Mouse (Mus musculus) adrenal gland, postnatal 14 days (tissue): ENCODE results near the gene Bcat1. TPM values are rescaled to one million over a fixed set of nuclear protein-coding genes. Genes with fewer than 3 reads are reported as not detected.

Experiments used
- DNase-seq: peaks from one replicate; pipeline ENCODE4 v3.0.0; 2021; ENCODE audit warnings: mixed read lengths
- total RNA-seq: library from RNA; stranded (reverse); gene quantifications from 2 replicates; pipeline ENCODE4 v1.2.3, GENCODE M21; 2021

Bcat1 gene
- total RNA-seq, 1 experiment from 2014 or later, result 5.9 TPM

DNA sequence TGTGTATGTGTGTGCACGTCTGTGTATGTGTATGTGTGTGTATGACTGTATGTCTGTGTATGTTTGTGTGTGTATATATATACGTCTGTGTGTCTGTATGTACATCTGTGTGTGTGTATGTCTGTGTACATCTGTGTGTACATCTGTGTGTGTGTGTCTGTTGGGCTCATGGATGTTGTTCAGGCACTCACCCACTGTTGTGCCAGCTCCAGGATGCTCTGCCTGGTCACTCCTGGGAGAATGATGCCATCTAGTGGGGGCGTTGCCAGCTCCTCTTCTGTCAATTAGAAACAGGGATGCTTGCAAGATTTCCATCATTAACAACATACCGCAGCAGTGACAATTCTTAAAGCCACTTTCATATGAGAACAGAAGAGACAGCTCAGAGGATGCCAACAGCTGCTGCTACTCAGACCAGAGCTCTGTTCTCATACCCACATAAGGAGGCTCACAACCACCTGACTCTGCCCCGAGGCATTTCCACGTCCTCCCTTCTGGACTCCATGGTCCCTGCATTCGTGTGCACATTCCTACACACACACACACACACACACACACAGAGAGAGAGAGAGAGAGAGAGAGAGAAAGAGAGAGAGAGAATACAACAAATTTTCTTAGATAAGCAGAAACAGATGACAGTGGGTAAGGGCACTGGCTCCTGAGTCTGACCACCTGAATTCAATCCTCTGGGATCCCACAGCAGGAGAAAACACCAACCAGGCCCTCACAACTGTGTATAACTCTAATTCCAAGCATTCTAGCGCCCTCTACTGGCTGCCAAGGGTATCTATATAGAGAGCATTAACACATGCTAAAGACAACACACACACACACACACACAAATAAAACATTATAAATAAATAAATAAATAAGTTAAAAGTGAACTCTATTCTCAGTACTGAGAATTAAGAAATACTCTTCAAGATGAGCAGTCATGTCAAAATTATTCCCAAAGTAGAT lies 65.8 kb downstream of the Bcat1 start:
- peak; percentile 63 for DNase-seq

- DNase-seq, result no peak
Observed at GRCm38 (mm10) chr6:145003459-145003858, 72.5 kb downstream of the Bcat1 start.

- no peak for DNase-seq
Observed at GRCm38 (mm10) chr6:145002094-145002936, 73.7 kb downstream of the Bcat1 start.

DNA sequence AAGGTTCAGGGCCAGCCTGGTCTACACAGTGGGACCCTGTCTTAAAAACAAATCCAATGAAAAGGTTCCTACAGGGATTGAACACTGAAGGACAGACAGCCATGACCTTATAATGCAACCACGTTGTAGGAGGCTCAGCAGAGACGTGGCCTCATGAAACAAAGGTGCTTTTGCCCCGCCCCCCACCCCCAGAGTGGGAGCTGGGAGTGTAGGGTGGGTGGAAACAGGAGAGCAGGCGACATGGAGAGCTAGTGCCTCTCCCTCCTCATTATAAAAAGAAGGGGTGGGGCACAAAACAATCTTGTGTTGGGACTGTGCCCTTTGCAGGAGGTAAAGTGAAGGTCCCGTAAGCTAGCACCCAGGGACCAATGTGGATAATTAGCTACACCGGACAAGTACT lies 74.5 kb downstream of the Bcat1 start:
- DNase-seq, result no peak

DNA sequence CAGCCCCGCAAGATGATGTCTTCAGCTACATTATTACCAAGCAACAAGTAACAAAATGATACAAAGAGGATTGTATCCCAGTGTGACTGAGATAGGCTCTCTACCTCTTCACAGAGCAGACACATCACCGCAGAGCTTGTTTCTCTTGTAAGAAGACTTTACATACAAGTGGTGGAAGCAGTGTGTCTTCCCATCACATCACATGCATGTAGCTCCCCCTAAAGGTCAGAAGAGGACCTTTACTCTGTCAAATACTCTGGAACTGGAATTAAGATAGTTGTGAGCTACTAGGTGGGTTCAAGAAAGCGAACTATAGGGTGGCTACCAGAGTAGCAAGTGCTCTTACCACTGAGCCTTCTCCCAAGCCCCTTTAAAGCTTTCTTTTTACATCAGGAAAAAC lies 78.8 kb downstream of the Bcat1 start:
- DNase-seq, result no peak

- DNase-seq, result no peak
Observed at GRCm38 (mm10) chr6:144992111-144992510, 83.9 kb downstream of the Bcat1 start.

DNA sequence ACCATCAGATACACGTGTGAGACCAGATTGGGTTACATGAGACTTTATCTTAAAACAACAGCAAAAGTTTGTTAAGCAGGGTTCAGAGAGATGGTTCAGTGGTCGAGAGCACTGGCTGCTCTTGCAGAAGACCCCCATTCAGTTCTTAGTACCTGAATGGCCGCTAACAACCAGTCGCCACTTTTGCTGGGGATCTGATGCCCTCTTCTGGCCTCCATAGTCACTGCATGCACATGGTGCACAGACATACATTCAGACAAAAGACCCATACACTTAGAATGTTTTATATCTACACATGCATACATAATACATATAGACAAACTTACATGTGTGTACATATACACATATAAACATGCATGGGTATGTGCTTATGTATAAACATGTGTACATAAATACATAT lies 86.8 kb downstream of the Bcat1 start:
- no peak for DNase-seq

DNA sequence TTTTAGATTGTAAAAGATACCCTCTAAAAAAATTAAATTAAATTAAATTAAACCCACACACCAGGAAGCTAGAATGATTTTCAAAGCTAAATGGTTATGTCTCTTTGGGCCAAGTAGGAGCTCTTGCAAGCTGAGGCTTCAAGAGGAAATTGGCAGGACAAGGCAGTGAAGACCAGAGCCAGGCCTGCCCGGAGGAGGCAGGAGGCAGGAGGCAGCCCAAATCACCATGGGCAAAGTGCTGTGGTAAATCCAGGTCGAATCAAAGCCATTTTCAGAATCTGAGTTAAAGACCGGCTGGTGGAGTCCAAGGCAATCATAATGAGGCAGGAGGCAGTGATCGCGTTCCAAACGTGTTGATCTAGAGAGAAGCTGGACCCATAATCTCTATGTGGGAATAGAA lies 88.3 kb downstream of the Bcat1 start:
- no peak for DNase-seq

DNA sequence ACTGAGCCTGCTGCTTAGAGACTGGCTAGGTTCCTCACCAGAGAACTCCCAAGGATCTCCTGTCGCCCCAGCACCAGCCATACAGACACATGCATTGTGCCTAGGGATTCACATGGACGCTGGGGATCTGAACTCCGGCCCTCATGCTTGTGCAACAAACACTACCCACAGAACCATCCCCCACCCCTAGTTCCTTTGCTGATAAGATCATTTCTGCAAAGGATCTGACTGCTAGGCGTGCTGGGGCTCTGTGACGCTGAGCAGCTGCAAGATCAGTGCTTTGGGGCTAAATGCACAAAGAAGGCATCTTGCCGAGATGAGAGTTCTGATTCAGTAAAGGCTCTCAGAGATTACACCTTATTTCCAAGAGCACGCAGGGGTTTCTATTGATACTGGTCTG lies 88.8 kb downstream of the Bcat1 start:
- no peak for DNase-seq

DNA sequence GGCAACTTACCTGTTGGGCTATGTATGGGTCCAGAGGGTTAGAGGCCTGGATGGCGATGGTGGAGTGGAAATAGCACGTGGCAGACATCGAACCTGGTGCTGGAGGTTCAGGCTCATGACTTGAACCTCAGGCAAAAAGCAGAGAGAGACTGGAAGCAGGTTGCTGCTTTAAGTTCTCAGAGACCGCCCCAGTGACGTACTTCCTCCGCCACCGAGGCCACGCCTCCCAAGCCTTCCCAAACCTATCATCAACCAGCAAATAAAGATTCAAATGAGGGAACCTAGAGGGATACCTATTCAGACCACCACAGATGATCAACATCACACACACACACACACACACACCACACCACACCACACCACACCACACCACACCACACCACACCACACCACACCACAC lies 91.8 kb downstream of the Bcat1 start:
- DNase-seq, result no peak

GRCm38 (mm10) chr6:144982093-144982492 lies 93.9 kb downstream of the Bcat1 start:
- no peak for DNase-seq

GRCm38 (mm10) chr6:144972351-144972750 lies 103.6 kb downstream of the Bcat1 start:
- peak; percentile 28 for DNase-seq

GRCm38 (mm10) chr6:144970900-144971299 lies 105.1 kb downstream of the Bcat1 start:
- no peak for DNase-seq

DNA sequence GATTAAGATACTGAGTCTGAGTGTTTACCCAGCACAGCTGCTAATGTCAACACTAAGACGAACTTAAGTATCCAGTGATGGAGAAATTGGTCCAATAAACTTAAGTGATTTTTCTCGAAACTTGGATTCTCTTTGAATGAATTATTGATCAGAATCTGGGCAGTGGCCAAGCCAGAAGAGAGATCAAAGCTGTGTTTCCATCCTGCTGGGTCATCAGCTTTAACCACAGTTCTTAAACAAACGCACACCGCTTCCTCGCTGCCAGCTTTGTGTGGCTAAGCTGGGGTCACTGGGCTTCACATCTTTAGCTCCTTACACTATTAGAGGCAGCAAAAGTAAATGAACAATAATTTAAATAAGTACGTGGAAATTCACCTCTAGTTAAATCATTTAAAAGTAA lies 108.4 kb downstream of the Bcat1 start:
- no peak for DNase-seq

GRCm38 (mm10) chr6:144964205-144964604 lies 111.8 kb downstream of the Bcat1 start:
- DNase-seq, result no peak

DNA sequence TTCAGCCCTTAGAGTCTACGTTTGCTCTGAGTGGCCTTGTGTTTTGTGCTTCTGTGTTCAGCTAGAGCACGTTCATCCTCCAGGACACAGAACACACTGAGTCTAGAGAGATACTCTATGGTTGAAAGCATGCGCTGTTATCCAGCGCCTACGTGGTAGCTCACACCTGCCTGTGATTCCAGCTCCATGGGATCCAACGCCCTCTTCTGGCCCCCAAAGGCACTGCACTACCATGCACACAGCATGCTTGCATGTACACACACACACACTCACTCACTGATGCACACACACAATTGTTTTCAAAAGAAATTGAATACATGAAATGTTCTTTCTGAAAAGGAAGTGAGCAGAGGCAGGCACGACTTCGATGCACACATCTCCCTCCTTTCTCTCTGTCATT lies 112.8 kb downstream of the Bcat1 start:
- DNase-seq, result peak; percentile 6

- peak; percentile 3 for DNase-seq
Observed at GRCm38 (mm10) chr6:144962013-144962354, 114.0 kb downstream of the Bcat1 start.

DNA sequence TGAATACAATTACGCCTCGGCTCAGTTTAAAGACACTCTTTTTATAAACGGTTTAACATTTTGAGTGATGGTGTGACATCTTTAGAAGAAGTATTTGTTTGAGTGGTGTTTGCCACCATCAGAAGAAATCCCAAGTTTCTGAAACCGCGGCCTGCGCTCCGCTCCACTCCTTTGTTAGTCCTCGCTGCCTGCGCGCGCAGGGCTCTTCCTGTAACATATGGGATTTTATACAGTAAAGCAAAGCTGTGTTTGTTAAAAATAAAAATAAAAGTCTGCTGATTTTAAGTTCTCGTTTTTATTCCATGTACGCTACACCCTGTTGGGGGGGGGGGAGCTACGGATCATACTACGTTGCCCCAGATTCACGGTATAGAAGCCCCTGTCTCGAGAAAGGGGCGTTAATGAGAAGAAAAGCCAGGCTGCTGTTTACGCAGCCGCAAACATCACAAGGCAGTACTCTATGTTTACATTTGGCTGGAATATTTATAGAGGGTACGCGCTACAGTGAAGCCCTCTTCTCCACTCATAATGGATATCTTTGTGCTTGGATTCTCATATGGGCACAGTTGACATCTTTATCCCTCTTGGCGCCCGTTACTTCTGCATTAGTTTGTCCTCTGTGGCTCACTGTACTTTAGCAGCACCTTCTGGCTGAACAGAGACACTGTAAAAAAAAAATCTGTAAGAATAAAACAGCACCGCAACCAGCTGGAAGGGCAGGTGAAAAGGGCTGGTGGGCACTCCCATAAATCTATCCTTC lies 114.6 kb downstream of the Bcat1 start:
- DNase-seq, result no peak

DNA sequence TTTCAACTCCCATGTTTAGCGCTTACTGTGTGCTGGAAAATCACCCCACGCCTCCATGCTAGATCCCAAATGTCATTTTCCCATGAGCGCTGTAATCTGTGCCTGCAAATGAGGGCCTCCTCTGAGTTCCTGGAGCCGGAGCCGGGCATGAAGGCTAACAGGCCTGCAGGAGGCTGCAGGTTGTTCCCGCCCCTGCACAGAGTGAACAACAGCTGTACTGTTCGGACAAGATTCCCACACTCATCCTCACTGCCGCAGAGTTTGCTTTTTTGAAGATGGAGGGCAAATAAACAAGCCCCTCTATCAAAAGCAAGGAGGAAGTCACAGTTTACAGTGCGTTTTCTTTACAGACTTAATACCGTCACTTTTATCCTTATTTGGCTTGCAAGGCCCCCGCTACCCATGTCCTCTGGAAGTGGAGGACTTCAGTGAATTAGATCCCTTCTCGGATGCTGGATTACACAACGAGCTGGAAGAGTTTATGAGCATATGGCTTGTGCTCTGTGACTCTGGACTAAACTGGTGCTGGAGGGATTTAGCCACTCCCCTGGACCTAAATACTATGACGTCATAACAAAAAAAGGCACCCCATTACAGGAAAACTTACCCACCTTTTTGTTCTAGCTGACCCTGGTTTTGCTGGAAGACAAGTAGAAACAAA lies 120.0 kb downstream of the Bcat1 start:
- DNase-seq, result no peak

GRCm38 (mm10) chr6:144952885-144953284 lies 123.1 kb downstream of the Bcat1 start:
- no peak for DNase-seq

DNA sequence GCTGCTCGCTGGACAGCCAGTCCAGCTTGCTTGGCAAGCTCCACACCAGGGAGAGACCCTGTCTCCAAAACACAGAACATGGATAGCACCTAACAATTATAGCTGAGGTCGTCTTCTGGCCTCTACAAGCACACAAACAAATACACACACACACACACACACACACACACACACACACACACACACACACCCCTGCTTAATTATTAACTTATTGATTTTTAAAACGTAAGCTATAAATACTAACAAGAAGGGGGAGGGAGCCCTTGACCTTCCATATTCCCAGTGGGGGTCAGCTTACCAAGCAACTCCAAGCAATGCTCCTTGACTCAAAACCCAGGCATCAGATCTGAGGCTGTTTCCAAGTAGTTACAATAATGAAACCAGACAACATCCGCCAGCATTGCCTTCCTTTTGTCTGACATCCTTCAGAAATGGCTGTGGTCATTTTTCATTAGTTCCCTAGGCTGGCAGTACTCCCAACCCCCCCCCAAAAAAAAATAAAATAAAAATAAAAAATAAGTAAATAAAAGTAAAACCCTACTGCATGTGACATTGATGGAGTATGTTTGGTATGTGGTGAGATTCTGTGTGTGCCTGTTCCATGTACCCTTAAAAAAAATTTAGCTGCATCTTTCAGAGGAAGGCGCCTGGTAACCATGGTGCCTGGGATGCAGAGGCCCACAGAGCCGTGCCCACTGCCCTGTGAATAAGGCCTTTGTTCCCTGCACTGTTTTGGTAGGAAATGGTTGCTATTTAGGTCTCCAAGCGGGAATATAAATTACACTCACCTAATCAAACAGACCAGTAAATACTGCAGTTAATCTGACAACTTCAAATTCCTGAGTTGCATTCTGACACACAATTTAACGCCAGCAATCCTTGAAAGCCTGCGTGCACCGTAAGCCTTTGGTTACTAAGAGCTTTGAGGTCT lies 131.3 kb downstream of the Bcat1 start:
- DNase-seq, result no peak
